Mouse (Mus musculus): ENCODE measurements around the gene Denr.

Denr gene

GRCm38 (mm10) chr5:123906146-123906975, 614 bp upstream of the Denr start:
- no peak for ATAC-seq (ENCODE audit: insufficient number of reproducible peaks, low FRiP score, low TSS enrichment)

DNA sequence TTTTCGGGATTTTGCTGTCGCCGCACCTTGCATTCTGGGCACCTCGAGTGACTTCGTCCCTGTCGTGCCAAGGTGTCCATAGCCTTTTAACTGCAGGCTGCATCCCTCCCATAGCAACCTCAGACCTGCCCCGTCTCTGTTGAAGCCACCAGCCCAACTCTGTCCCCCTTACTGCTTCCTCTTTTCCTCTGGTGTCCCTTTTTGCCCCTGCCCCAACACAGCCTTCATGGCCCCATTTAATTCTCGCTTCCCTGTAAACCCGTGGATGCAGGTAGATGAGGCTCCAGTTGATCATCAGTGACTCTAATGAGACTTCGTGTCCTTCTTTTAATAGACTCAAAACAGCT, 629 bp downstream of the Denr start:
- ATAC-seq (ENCODE audit: insufficient number of reproducible peaks, low FRiP score, low TSS enrichment): no peak

DNA sequence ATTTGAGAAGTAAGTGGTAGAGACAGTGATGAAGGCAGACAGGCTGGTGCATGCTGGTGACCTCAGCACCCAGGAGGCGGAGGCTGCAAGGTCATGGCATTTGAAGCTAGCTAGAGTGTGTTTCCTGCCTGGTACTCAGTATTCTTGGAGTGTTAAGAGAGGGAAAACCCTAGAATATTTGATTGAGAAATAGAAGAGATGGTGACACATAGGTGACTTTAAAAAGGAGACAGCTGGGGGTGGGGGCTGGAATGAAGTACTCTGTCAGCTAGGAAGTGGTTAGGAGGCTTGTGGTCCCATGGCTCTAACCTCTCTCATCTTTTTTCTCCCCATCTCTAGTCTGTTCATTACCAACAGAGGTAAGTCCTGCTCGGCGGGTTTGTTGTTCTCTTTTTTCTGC, 7.9 kb downstream of the Denr start:
- no peak for ATAC-seq (ENCODE audit: insufficient number of reproducible peaks, low FRiP score, low TSS enrichment)

DNA sequence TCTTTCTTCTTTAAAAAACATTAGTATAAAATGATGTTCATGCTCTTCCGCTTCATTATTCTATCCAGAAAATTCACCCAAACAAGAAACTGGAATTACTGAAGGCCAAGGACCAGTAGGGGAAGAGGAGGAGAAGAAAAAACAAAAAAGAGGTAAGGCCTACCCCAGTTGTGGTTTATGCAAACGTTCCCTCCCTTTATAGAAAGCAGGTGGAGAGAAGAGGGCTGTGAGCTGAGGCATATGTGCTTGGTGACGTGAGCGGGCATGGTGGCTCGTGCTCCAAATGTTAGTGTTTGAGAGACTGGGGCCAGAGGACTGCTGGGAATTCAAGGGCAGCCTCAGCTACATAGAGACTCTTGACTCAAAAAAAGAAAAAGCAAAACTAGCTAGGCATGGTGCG, 15.1 kb downstream of the Denr start:
- ATAC-seq (ENCODE audit: insufficient number of reproducible peaks, low FRiP score, low TSS enrichment): no peak

- no peak for ATAC-seq (ENCODE audit: insufficient number of reproducible peaks, low FRiP score, low TSS enrichment)
These were observed 20.1 kb downstream of the Denr start, which contains the start of gene Gm43518 for GRCm38 (mm10) chr5:123927118-123927517. Gm43518 (plus strand) TSS chr5:123927418.

DNA sequence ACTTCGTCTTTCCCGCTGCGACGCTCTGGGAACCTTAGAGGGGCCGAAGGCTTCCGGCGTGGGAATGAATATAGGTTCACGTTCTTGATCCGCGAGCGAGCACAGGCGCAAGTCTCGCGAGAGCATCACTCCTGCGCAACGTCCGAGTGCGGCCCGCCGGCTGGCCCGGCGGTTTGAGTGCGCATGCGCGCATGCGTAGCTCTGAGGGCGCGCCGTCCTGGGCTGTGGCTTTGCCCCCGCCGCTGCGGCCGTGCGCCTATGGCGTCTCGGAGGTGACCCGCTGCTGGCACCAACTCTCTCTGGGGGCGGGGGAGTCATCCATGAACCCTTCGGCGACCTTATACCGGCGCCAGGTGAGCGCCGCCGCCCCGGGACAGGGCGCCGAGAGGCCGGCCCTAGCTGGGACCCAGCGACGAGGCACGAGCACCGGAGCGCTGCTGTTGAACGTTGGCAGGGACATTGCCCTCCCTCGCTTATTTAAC, 23.6 kb downstream of the Denr start, which contains the start of gene Ccdc62:
TSS of gene Ccdc62 (plus strand) at position 172 of the 482 bp plus-strand sequence.
- ATAC-seq (ENCODE audit: insufficient number of reproducible peaks, low FRiP score, low TSS enrichment): peak; percentile 96

GRCm38 (mm10) chr5:123931131-123931530, 24.2 kb downstream of the Denr start:
- no peak for ATAC-seq (ENCODE audit: insufficient number of reproducible peaks, low FRiP score, low TSS enrichment)

- no peak for ATAC-seq (ENCODE audit: insufficient number of reproducible peaks, low FRiP score, low TSS enrichment)
These were observed 26.0 kb downstream of the Denr start for GRCm38 (mm10) chr5:123932927-123933326.

- ATAC-seq (ENCODE audit: insufficient number of reproducible peaks, low FRiP score, low TSS enrichment): no peak
These were observed 26.6 kb downstream of the Denr start for GRCm38 (mm10) chr5:123933556-123933955.

DNA sequence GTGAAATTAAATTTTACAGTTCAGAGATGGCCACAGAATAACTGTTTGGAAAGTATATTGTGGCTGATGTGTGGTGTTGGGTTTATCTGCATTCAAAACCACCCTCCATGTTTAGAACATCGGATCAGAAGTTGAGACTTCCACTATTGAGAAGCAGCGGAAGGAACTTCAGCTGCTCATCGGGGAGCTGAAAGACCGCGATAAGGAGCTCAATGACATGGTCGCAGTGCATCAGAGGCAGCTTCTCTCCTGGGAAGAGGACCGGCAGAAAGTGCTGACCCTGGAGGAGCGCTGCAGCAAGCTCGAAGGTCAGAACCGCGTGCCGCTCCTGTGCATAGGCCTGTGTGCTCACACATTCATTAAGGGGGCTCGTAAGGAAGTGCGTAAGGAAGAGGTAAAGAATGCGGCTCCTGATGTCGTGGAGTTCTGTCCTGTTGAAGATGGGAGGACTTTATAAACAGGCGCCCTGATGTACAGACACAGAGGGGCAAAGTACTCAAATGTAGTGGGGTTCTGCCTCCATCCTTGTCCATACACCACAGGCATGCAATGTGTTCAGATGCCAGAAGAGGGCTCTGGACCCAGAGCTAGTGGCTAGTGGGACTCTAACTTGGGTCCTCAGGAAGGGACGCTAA, 27.1 kb downstream of the Denr start:
- no peak for ATAC-seq (ENCODE audit: insufficient number of reproducible peaks, low FRiP score, low TSS enrichment)

DNA sequence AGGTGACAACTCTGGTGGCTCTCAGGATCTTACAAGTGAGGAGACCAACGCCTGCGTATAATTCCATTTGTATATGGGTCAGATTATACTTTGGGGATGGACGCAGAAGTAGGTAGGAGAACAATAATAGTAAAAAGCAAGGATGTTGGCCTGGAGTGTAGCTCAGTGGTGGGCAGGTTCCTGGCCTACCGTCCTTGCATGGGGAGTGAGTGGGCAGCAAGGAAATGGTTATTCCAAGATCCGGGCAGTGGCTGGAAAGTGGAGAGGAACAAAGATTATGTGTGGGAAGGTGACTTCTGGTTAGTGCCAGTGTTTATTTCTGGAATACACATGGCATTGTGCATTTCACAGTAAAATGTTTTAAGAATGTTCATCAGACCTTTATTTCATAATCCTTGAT, 29.0 kb downstream of the Denr start:
- no peak for ATAC-seq (ENCODE audit: insufficient number of reproducible peaks, low FRiP score, low TSS enrichment)

DNA sequence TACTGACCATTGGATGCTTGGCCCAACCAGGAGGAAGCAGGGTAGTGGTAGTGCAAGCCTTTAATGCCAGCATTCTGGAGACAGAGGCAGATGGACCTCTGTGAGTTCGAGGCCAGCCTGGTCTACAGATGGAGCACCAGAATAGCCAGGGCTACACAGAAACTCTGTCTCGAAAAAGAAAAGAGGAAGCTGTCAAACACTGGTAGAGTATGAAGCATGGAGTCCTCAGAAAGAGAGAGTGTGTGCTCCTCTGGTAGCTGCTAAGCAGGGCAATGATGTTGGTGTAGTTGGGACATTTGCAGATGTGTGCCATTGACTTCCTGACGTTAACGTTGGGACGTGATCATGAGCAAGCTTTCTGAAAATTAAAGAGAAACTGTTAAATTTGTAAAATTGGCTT, 31.5 kb downstream of the Denr start:
- no peak for ATAC-seq (ENCODE audit: insufficient number of reproducible peaks, low FRiP score, low TSS enrichment)

DNA sequence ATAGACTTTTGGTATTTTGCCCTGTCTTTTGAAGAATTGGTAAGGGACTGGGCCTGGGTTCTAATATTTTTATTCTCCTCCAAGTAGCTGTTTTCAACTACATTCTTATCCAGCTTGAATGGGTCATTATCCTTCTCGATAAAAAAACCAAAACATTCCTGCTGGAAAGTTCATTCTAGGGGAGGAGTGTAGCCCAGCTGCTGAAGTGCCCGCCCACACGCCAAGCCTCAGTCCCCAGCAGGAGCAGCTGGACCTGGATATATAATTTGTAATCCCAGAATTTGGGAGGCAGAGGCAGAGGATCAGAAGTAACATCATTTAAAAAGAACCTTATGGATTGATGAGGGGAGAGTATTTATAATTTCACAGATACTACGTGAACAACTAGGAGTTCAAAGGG, 39.6 kb downstream of the Denr start:
- ATAC-seq (ENCODE audit: insufficient number of reproducible peaks, low FRiP score, low TSS enrichment): no peak

DNA sequence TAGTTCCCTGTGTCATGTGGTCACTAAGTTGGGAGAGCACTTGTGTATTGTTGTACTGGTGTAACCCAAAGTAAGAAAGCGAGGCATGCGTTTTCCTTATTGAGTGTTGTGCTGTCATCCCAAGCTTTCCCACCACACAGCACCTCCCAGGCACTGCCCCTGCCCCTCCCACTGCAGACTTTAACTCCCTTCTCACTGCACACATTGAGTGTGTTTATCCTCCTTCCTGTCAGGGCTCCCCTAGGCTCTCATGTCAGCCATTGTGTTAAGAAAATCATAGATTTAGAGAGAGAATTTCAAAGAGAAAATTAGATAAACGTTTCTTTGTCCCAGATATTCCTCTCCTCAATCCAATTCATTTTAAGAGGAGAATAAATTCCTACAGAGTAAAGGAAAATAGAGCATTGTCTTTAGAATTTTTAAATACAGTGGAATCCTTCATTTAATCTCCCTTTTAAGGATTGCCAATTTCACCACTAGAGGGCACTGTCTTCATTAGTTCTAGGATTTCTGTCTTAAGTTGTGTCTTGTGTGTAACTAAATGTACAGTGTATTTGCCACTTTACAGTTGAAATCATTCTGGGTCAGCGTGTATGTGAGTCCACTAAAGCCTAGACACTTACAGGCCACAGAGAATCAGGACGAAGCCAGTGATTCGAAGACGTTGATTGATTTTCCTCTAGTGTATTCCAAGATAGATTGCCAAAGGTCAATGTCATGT, 40.2 kb downstream of the Denr start:
- no peak; the same call in 1 of the 2 replicates for ATAC-seq (ENCODE audit: insufficient number of reproducible peaks, low FRiP score, low TSS enrichment)

DNA sequence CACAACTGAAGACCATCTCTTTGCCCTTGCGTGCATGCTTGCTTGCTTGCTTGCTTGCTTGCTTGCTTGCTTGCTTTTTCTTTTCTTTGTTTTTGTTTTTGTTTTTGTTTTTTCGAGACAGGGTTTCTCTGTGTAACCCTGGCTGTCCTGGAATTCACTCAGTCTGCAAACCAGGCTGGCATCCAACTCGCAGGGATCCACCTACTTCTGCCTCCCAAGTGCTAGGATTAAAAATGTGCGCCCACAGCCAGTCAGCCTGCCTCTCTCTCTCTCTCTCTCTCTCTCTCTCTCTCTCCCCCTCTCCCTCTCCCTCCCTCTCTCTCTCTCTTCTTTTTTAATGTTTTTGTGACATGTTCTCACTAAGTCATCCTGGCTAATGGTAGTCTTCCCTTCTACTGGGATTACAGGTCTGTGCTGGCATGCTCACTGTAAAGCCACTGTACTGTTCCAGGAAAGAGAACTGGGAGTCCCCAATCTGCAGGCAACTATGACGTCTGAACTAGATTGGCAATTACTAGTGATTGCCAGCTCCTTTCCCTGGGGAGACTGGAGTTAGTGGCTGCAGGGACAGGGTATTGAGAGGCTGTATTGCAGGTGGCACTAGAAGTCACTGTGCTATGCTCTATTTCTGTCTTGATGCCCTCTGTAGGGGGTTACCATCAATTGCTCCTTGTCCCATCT, 45.5 kb downstream of the Denr start:
- ATAC-seq (ENCODE audit: insufficient number of reproducible peaks, low FRiP score, low TSS enrichment): no peak

DNA sequence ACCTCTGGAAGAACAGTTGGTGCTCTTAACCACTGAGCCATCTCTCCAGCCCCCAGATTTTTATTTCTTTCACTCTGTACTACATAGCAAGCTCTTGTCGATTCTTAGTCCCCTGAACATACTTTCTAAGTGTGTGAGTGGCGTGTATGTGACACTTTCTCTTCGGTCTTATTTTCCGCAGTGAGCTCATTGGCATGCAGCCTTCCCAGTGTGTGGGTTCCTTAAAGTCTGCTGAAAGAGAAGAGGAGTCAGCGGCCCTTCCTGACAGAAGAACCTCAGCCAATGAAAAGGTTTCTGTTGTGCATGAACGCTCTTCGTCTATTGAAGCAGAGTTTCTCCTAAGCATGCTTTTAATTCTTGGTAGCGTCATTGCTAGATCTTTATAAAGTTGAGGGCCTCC, 50.2 kb downstream of the Denr start:
- ATAC-seq (ENCODE audit: insufficient number of reproducible peaks, low FRiP score, low TSS enrichment): no peak

- ATAC-seq (ENCODE audit: insufficient number of reproducible peaks, low FRiP score, low TSS enrichment): no peak
These were observed 52.0 kb downstream of the Denr start for GRCm38 (mm10) chr5:123959018-123959417.

GRCm38 (mm10) chr5:123960129-123960528, 53.2 kb downstream of the Denr start:
- ATAC-seq (ENCODE audit: insufficient number of reproducible peaks, low FRiP score, low TSS enrichment): no peak

- no peak for ATAC-seq (ENCODE audit: insufficient number of reproducible peaks, low FRiP score, low TSS enrichment)
These were observed 54.1 kb downstream of the Denr start for GRCm38 (mm10) chr5:123961046-123961445.

- no peak for ATAC-seq (ENCODE audit: insufficient number of reproducible peaks, low FRiP score, low TSS enrichment)
These were observed 57.2 kb downstream of the Denr start for GRCm38 (mm10) chr5:123964208-123964607.

DNA sequence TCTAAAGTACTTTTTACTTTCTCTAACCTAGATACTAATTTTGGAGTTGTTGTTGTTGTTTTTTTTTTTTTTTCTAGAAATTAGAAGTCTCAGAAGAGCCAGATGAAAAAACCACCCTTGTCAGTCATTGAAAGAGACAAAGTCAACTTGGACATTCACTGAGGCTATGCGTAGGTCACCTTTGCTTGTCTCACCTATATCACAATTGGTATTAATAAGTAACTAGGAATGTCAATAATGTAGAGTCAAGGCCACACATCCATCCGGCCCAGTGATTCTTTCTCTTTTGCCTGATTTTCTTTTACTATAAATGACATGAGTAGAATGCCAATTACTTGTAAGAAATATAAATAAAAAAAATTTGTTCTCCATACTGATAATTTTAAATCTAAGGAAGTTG, 59.8 kb downstream of the Denr start:
- no peak for ATAC-seq (ENCODE audit: insufficient number of reproducible peaks, low FRiP score, low TSS enrichment)

Measured in cerebellum, adult (tissue).